Mouse (Mus musculus) central nervous system, embryonic 11.5 days (tissue): ENCODE data around the gene Vtcn1. TPM values are rescaled to one million over a fixed set of nuclear protein-coding genes. Genes with fewer than 3 reads are reported as not detected.

ENCODE experiments used
- polyA plus RNA-seq: library from polyadenylated mRNA; depleted of rRNA; stranded (reverse); fragments of >200 nt; gene quantifications from 2 replicates; pipeline ENCODE4 v1.2.3, GENCODE M21; 2012; rRNA removed

The Vtcn1 gene
- 0.05 and 0.07 TPM in 2 replicates for polyA plus RNA-seq

GRCm38 (mm10) chr3:100825225-100825965 is at the start of gene Vtcn1:
Gene Vtcn1, plus strand, starts transcription at chr3:100825459.

GRCm38 (mm10) chr3:100921825-100922505 is 96.7 kb downstream of the Vtcn1 start, which contains the start of gene Trim45:
Gene Trim45, plus strand, starts transcription at chr3:100922202.

Other genes with a start within 250 kb of the Vtcn1 start
- gene Man1a2, start 140.0 kb upstream of the Vtcn1 start, polyA plus RNA-seq, result 11.3 and 17.3 TPM in 2 replicates
- 9.5 and 12.0 TPM in 2 replicates for gene Trim45, start 96.7 kb downstream of the Vtcn1 start, polyA plus RNA-seq
- 18.2 and 21.0 TPM in 2 replicates for gene Ttf2, start 144.2 kb downstream of the Vtcn1 start, polyA plus RNA-seq
- 0.10 and 0.13 TPM in 2 replicates for gene Cd101, start 204.1 kb downstream of the Vtcn1 start, polyA plus RNA-seq